Mouse (Mus musculus) fibroblast of lung, adult 2 months (primary cell): ENCODE measurements around the gene Creb5.

Experiments used
- DNase-seq: peaks from one replicate; pipeline ENCODE4 v3.0.0-alpha.2; 2011; ENCODE audit warnings: low read depth

Gene Creb5

DNA sequence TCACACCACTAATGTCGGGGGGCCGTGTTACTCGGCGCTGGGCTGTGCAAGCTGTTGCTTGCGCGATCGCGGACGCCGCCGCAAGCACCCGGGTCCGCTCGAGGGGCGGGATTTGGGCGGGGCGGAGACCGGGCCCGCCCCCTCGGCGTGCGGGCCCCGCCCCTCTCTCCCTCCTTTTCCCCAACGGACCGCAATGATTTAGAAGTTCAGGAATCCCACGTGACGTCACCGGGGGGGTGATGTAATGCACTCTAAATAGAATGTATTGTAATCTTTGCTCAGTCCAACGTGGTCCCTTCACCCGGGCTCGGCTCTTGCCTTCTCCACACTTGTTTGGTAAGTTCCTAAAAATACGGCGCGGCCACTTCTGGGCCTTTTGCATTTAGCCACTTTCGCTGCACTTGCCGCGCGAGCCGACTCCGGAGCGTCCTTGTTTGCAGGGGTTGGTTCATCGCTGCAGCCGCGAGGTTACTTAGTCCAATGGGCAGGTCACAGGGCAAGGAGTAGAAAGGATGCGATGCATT is at the start of gene Creb5:
Gene Creb5 (plus strand): TSS at position 233 of the 524 bp plus-strand sequence.
- DNase-seq = peak; percentile 49

- DNase-seq = no peak
Observed at GRCm38 (mm10) chr6:53259841-53260240, 27.2 kb upstream of the Creb5 start.

- DNase-seq = no peak
Observed at GRCm38 (mm10) chr6:53262401-53262800, 24.7 kb upstream of the Creb5 start.

DNA sequence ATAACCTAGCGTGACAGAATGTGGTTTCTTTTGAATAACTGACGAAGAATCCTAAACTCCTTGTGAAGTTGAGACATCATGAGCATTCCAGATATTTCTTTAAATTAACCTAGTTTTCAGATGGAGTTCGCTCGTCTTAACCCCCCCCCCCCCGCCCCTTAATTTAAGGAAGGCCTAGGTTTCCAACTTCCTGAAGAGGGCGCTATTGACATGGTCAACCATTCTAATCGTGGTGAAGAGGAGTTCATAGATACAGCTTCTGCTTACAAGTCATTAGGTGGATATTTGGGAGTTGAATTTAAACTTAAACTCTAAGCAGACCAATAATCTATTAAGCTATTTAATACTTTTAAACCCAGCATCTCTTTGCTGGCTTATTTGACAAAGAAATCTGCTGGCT is 20.0 kb upstream of the Creb5 start:
- no peak for DNase-seq

- no peak for DNase-seq
Observed at GRCm38 (mm10) chr6:53267732-53268505, 19.2 kb upstream of the Creb5 start.

GRCm38 (mm10) chr6:53271216-53271615 is 15.9 kb upstream of the Creb5 start:
- DNase-seq = no peak

DNA sequence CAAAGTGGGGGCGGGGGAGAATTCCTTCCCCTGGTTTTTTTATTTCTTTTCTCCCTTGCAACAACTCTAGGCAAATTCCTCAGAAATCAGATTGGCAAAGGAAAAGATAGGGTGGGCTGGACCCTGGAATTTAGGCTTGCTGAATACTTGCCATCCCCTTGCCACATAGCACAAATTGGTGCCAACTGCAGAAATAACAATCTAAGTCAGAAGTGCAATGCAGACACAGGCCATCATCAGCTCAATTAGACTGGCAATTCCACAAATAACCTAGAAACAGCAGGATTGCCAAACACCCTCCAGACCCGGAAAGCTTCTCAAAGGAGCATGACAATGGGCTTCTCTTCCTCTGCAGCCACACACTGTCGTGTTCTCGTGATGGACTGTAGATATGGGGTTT is 15.4 kb upstream of the Creb5 start:
- DNase-seq = no peak

GRCm38 (mm10) chr6:53286389-53287037 is 557 bp upstream of the Creb5 start:
- no peak for DNase-seq

- no peak for DNase-seq
Observed at GRCm38 (mm10) chr6:53287562-53288381, 702 bp downstream of the Creb5 start.

DNA sequence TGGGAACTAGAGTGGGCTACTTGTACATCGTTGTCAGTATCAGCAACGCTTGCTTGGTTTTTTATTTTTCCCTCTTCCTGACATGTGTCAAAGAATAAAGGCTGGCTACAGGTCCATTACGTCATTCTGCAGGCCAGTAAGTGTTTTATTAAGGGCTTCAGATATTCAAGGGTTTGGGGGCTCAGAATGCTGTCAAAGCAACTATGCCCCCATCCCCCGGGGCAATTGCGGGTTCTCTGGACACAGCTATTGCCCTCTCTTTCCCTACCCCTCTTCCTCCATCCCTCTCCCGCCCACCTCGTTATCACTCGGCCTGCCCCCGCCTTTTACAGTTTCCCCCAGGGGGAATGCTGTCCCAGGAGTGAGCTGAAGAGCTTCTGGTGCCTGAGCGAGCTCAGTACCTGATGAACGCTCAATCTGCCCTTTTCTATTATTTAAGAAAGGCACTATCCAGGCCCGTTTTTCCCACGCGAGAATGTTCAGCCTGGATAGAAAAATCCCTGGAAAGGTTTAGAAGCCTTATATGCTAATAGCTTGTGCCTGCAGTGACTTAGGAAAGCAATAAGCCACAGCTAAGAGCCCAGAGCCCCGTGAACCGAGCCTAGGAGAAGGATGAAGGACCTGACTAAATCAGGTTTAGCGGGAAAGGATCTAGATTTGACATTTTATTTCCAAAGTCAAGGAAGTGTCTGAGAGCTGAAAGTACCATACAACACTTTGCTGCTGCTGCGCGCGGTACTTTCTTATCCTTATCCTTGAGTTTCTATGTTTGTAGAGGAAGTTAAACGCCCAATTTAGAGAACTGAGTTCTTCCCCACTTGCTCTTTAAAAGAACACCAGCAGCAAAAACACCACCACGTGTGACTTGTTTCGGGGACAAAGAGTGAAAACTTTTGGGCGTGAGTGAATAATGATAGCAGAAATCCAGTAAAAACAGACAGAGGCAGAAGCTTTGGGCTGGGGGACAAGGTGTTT is 1.8 kb downstream of the Creb5 start:
- no peak for DNase-seq

DNA sequence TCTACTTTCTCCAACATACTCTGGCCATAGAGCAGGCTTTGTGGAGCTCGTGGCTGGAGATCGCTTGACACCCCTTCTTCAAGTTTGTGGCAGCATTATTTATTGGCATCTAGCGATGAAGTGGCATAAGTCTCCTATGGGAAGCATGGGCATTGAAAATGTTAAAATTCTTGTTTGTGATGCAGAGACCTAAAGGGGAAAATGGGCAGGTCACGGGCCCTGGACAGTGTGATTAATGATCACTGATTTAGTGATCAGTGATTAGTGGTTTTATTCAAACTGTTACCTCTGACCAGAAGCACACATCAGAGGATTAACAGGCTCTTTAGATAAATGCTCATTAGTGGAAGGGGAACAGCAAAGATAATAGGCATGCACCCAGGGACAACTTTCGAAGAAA is 2.6 kb downstream of the Creb5 start:
- no peak for DNase-seq

GRCm38 (mm10) chr6:53290215-53290990 is 3.3 kb downstream of the Creb5 start:
- DNase-seq = no peak

DNA sequence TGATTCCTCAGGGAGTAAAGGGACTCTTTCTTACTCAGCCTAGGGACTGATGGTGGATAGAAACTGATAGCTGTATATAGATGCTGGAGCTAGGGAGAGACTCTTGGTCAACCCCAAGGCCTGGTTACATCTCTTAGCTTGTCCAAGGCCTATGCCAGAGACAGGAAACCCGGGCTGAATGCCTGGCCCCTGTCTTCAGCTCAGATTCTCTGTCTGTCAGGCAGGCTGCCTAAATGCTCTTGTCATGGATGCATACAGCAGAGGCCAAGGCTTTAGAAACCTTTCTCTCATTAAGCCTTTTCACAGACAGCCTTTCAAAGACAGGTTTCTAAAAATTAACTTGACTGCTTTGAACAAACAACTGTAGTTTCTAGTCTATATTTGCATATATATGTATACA is 5.9 kb downstream of the Creb5 start:
- DNase-seq = no peak

GRCm38 (mm10) chr6:53297851-53298250 is 10.8 kb downstream of the Creb5 start:
- DNase-seq = no peak

DNA sequence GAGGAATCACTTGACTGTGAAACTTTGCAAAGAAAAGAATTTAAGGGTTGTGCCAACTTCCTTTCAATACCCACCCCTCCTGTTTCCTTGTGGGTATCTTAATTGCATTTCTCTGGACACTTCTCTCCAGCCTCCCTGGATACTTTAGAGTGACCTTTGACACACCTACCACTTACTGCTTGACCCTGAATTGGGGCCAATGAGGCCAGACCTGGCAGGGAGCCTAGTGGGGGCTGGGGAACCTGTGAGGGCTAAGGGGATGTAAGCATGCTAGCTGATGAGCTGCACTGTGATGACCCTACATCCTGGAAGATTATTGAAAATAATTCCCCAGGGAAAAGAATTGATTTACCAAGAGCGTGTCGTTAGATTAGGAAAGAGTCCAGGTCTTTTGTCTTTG is 17.1 kb downstream of the Creb5 start:
- DNase-seq = no peak

- no peak for DNase-seq
Observed at GRCm38 (mm10) chr6:53306156-53306555, 19.1 kb downstream of the Creb5 start.

- peak; percentile 8 for DNase-seq
Observed at GRCm38 (mm10) chr6:53306710-53307109, 19.6 kb downstream of the Creb5 start.

DNA sequence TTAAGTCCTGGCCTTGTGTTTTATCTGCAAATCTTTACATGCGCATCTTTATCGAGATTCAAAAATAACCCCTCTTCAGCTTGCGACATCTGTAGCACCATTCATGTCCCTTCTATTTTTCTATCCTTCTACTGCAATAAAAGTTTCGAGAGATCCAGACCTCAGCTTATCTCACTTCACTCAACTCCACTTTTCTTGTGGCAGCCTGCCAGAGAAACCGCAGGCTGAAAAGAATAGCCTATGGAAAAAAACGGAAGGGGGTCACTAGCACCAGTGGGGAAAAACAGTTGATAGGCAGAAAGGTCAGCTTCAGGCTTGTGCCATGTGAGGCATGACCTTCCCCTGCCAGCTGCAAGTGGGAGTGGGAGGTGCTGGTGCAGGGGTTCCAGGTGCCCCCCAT is 21.6 kb downstream of the Creb5 start:
- no peak for DNase-seq

- DNase-seq = no peak
Observed at GRCm38 (mm10) chr6:53313604-53314003, 26.5 kb downstream of the Creb5 start.

GRCm38 (mm10) chr6:53314126-53314525 is 27.1 kb downstream of the Creb5 start:
- DNase-seq = no peak
